Mouse (Mus musculus): ENCODE results near the gene Nme3.
"Not testable (repeated sequence)": the region's sequence is repeated elsewhere in the genome, so short reads cannot be mapped to it uniquely, and the experiment has no call there.

The Nme3 gene

GRCm38 (mm10) chr17:24898041-24898854 is 1.9 kb downstream of the Nme3 start:
- no peak for DNase-seq (ENCODE audit: low read depth, low spot score)

- DNase-seq (ENCODE audit: low read depth, low spot score): no peak
These were observed 2.9 kb downstream of the Nme3 start for GRCm38 (mm10) chr17:24899153-24899552.

GRCm38 (mm10) chr17:24900014-24900413 is 3.7 kb downstream of the Nme3 start:
- no peak for DNase-seq (ENCODE audit: low read depth, low spot score)

- DNase-seq (ENCODE audit: low read depth, low spot score): no peak
These were observed 5.8 kb downstream of the Nme3 start for GRCm38 (mm10) chr17:24902124-24902523.

- no peak for DNase-seq (ENCODE audit: low read depth, low spot score)
These were observed 6.6 kb downstream of the Nme3 start for GRCm38 (mm10) chr17:24902671-24903474.

- no peak for DNase-seq (ENCODE audit: low read depth, low spot score)
These were observed 7.5 kb downstream of the Nme3 start for GRCm38 (mm10) chr17:24903767-24904166.

GRCm38 (mm10) chr17:24907591-24907990 is 11.3 kb downstream of the Nme3 start:
- DNase-seq (ENCODE audit: low read depth, low spot score): no peak

GRCm38 (mm10) chr17:24913984-24914383 is 17.7 kb downstream of the Nme3 start:
- DNase-seq (ENCODE audit: low read depth, low spot score): no peak

- DNase-seq (ENCODE audit: low read depth, low spot score): no peak
These were observed 26.9 kb downstream of the Nme3 start for GRCm38 (mm10) chr17:24923246-24923645.

GRCm38 (mm10) chr17:24929506-24929905 is 33.2 kb downstream of the Nme3 start:
- no peak for DNase-seq (ENCODE audit: low read depth, low spot score)

- no peak for DNase-seq (ENCODE audit: low read depth, low spot score)
These were observed 36.1 kb downstream of the Nme3 start for GRCm38 (mm10) chr17:24932431-24932830.

GRCm38 (mm10) chr17:24933163-24933562 is 36.9 kb downstream of the Nme3 start:
- DNase-seq (ENCODE audit: low read depth, low spot score): no peak

GRCm38 (mm10) chr17:24934926-24935325 is 38.6 kb downstream of the Nme3 start:
- no peak for DNase-seq (ENCODE audit: low read depth, low spot score)

- DNase-seq (ENCODE audit: low read depth, low spot score): no peak
These were observed 39.4 kb downstream of the Nme3 start for GRCm38 (mm10) chr17:24935666-24936065.

- peak; percentile 92 for DNase-seq (ENCODE audit: low read depth, low spot score)
These were observed 40.2 kb downstream of the Nme3 start, which contains the start of gene Mapk8ip3 for GRCm38 (mm10) chr17:24936259-24937237. Mapk8ip3 (minus strand) TSS chr17:24936977.

GRCm38 (mm10) chr17:24937266-24937665 is 41.0 kb downstream of the Nme3 start:
- no peak for DNase-seq (ENCODE audit: low read depth, low spot score)

GRCm38 (mm10) chr17:24942453-24942852 is 46.2 kb downstream of the Nme3 start:
- DNase-seq (ENCODE audit: low read depth, low spot score): not testable (repeated sequence)

GRCm38 (mm10) chr17:24943036-24943435 is 46.7 kb downstream of the Nme3 start:
- DNase-seq (ENCODE audit: low read depth, low spot score): peak; percentile 69

GRCm38 (mm10) chr17:24943589-24943988 is 47.3 kb downstream of the Nme3 start:
- DNase-seq (ENCODE audit: low read depth, low spot score): not testable (repeated sequence)
